Mouse (Mus musculus): ENCODE measurements around the gene Gm4869. TPM values are rescaled to one million over a fixed set of nuclear protein-coding genes. Genes with fewer than 3 reads are reported as not detected.

Gm4869 gene
- not detected in 2 replicates for polyA plus RNA-seq (2015; fragmentation: Nextera tagmentation; extraction: Ambion mirVana)

DNA sequence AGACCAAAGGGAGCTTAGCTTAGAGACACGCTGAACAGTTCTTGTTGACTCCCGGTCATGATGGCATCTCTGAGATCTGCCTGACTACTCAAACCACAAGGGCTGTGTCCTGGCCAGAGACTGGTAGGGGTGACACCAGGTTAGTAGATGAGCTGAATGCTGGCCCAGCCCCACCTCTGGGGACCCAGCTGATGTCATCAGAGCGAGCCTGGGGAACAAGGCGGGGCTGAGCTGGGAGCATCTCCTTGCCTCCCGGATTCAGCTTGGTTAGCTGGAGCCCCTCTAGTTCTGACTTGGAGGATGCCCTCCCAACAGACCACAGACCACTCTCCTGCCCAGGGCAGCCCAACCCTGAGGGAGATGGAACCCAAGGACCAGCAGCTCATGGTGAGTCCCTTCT is at the start of gene Gm4869:
Gene Gm4869 (plus strand): TSS at position 301 of the 400 bp plus-strand sequence.
- H3K27ac ChIP-seq: no peak within 1 kb of the TSS
- H3K27me3 ChIP-seq: no peaks in the 10 kb centered on the region
- no peak within 1 kb of the TSS for H3K9ac ChIP-seq
- H3K4me1 ChIP-seq: no peaks in the 10 kb centered on the region
- no peak within 1 kb of the TSS for H3K4me2 ChIP-seq
- H3K9me3 ChIP-seq: no peaks in the 10 kb centered on the region
- H3K36me3 ChIP-seq: peaks cover 52% of the 10 kb centered on the region
- H3K4me3 ChIP-seq: no peak within 1 kb of the TSS
- ATAC-seq (ENCODE audit: insufficient number of reproducible peaks, insufficient read depth, low FRiP score, low TSS enrichment, low read depth): no peak
- 96% methylated on average over 5 of the region's 5 CpGs for WGBS

GRCm38 (mm10) chr5:140396166-140396940 is 49.1 kb upstream of the Gm4869 start:
- H3K9me3 ChIP-seq: no peaks in the 10 kb centered on the region
- H3K27me3 ChIP-seq: no peaks in the 10 kb centered on the region
- WGBS: 62% methylated on average over 8 of the region's 8 CpGs
- H3K27ac ChIP-seq: no peak overlapping the region
- no peak for ATAC-seq (ENCODE audit: insufficient number of reproducible peaks, insufficient read depth, low FRiP score, low TSS enrichment, low read depth)
- H3K4me3 ChIP-seq: no peak overlapping the region
- no peak overlapping the region for H3K4me2 ChIP-seq
- H3K36me3 ChIP-seq: no peaks in the 10 kb centered on the region
- H3K4me1 ChIP-seq: no peaks in the 10 kb centered on the region
- H3K9ac ChIP-seq: no peak overlapping the region

DNA sequence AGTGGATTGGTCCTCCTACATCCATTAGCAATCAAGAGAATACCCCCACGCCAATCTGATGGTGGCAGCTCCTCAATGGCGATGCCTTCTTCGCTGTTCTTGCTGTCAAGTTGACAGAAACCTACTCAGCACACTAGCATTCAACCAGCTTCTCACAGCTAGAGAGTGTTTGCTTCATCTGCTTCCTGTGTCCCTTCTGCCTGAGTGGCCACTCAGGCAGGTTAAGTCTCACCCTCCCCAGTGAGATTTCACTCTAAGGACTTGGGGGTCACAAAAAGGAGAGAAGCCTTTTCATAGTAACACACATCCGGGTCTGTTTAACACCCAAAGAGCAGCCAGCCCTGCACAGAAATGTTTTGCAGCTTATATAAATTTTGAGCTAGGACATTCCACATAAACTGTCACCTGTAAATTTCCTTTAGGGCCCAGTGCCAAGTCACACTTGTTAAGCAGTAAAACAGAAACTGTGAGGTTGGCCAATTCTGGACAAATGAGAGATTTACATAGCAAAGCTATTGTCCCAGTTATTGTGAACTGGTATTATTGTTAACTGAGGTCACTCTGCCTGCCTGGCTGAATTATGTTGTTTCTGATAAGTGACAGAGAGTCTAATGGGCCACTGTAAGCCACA is 42.7 kb upstream of the Gm4869 start:
- no peaks in the 10 kb centered on the region; the same call in 1 of the 2 replicates for H3K9me3 ChIP-seq
- H3K4me3 ChIP-seq: no peak overlapping the region
- H3K27ac ChIP-seq: no peak overlapping the region
- no peaks in the 10 kb centered on the region for H3K36me3 ChIP-seq
- no peak overlapping the region for H3K4me2 ChIP-seq
- no peak overlapping the region for H3K9ac ChIP-seq
- no peaks in the 10 kb centered on the region for H3K27me3 ChIP-seq
- ATAC-seq (ENCODE audit: insufficient number of reproducible peaks, insufficient read depth, low FRiP score, low TSS enrichment, low read depth): no peak
- H3K4me1 ChIP-seq: peaks cover 3% of the 10 kb centered on the region; the same call in 1 of the 2 replicates
- WGBS: 85% methylated on average over 4 of the region's 4 CpGs

- Histone ChIP-seq H3K27me3 (no peaks in the 10 kb centered on the region), H3K9me3 (no peaks in the 10 kb centered on the region; the same call in 1 of the 2 replicates), H3K4me2 (no peak overlapping the region), H3K9ac (no peak overlapping the region), H3K4me3 (no peak overlapping the region), H3K36me3 (no peaks in the 10 kb centered on the region), H3K4me1 (peaks cover 3% of the 10 kb centered on the region; the same call in 1 of the 2 replicates), H3K27ac (no peak overlapping the region)
- 31% methylated on average over 6 of the region's 6 CpGs for WGBS
- no peak for ATAC-seq (ENCODE audit: insufficient number of reproducible peaks, insufficient read depth, low FRiP score, low TSS enrichment, low read depth)
Observed at GRCm38 (mm10) chr5:140405126-140405525, 40.3 kb upstream of the Gm4869 start.

DNA sequence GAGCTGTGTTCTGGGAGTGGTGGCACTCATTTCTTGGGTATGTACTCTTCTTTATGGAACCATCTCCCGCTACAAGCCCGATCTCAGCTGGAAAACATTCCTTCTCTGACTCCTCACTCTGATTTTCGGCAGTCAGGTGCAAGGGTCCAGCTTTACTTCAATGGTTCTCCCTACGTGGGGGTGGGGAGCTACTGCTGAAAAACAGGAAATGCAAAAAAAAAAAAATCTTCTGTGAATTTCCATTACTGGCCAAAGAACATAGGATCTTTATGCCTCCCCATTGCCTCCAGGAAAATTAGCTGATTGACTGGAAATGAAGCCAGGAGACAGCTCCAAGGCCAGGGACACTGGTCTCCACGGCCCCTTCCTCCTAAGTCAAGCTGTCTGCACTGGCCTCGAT is 38.8 kb upstream of the Gm4869 start:
- no peak overlapping the region for H3K27ac ChIP-seq
- 55% methylated on average over 6 of the region's 6 CpGs for WGBS
- ATAC-seq (ENCODE audit: insufficient number of reproducible peaks, insufficient read depth, low FRiP score, low TSS enrichment, low read depth): no peak
- no peaks in the 10 kb centered on the region; the same call in 1 of the 2 replicates for H3K9me3 ChIP-seq
- H3K27me3 ChIP-seq: no peaks in the 10 kb centered on the region
- H3K4me3 ChIP-seq: no peak overlapping the region
- peaks cover 3% of the 10 kb centered on the region; the same call in 1 of the 2 replicates for H3K4me1 ChIP-seq
- H3K4me2 ChIP-seq: no peak overlapping the region
- H3K36me3 ChIP-seq: no peaks in the 10 kb centered on the region
- no peak overlapping the region for H3K9ac ChIP-seq

GRCm38 (mm10) chr5:140408801-140409200 is 36.6 kb upstream of the Gm4869 start:
- H3K27me3 ChIP-seq: no peaks in the 10 kb centered on the region
- H3K4me1 ChIP-seq: peaks cover 3% of the 10 kb centered on the region; the same call in 1 of the 2 replicates
- H3K9ac ChIP-seq: no peak overlapping the region
- H3K4me2 ChIP-seq: no peak overlapping the region
- ATAC-seq (ENCODE audit: insufficient number of reproducible peaks, insufficient read depth, low FRiP score, low TSS enrichment, low read depth): no peak
- no peaks in the 10 kb centered on the region; the same call in 1 of the 2 replicates for H3K9me3 ChIP-seq
- no peak overlapping the region for H3K4me3 ChIP-seq
- no peak overlapping the region for H3K27ac ChIP-seq
- H3K36me3 ChIP-seq: no peaks in the 10 kb centered on the region

GRCm38 (mm10) chr5:140411339-140411738 is 34.1 kb upstream of the Gm4869 start:
- ATAC-seq (ENCODE audit: insufficient number of reproducible peaks, insufficient read depth, low FRiP score, low TSS enrichment, low read depth): no peak
- Histone ChIP-seq H3K4me2 (no peak overlapping the region), H3K4me1 (peaks cover 3% of the 10 kb centered on the region; the same call in 1 of the 2 replicates), H3K36me3 (no peaks in the 10 kb centered on the region), H3K27ac (no peak overlapping the region), H3K9me3 (no peaks in the 10 kb centered on the region), H3K4me3 (no peak overlapping the region), H3K27me3 (no peaks in the 10 kb centered on the region), H3K9ac (no peak overlapping the region)
- 34% methylated on average over 8 of the region's 8 CpGs for WGBS

DNA sequence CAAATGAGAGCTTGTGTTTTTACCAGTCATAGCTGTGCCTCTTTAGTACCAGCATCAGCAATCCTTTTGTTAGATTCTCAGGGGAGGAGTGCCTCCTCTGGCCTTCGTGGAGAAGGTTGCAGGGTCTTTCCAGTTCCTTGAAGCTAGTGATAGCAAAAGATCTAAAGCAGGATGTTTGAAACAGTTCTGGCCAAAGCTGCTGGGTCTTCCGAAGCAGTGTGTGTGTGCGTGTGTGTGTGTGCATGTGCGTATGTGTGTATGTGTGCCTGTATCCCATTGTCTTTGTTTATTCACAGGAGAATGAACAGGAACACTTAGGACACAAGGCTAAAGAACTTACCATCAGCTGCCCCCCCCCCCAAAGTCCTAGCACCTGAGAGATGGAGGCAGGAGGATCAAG is 30.8 kb upstream of the Gm4869 start:
- 71% methylated on average over 4 of the region's 4 CpGs for WGBS
- H3K27me3 ChIP-seq: no peaks in the 10 kb centered on the region
- H3K27ac ChIP-seq: no peak overlapping the region
- no peaks in the 10 kb centered on the region for H3K9me3 ChIP-seq
- H3K9ac ChIP-seq: no peak overlapping the region
- no peak overlapping the region for H3K4me3 ChIP-seq
- no peaks in the 10 kb centered on the region for H3K36me3 ChIP-seq
- H3K4me2 ChIP-seq: no peak overlapping the region
- ATAC-seq (ENCODE audit: insufficient number of reproducible peaks, insufficient read depth, low FRiP score, low TSS enrichment, low read depth): no peak
- H3K4me1 ChIP-seq: no peaks in the 10 kb centered on the region

GRCm38 (mm10) chr5:140418106-140418488 is 27.3 kb upstream of the Gm4869 start:
- peak overlapping the region; percentile 97 for H3K9ac ChIP-seq
- H3K27me3 ChIP-seq: no peaks in the 10 kb centered on the region
- peaks cover 24% of the 10 kb centered on the region for H3K4me1 ChIP-seq
- peak overlapping the region; percentile 84 for H3K4me2 ChIP-seq
- H3K27ac ChIP-seq: peak overlapping the region; percentile 98
- H3K36me3 ChIP-seq: peaks cover 12% of the 10 kb centered on the region
- H3K4me3 ChIP-seq: peak overlapping the region; percentile 100
- H3K9me3 ChIP-seq: no peaks in the 10 kb centered on the region
- WGBS: under 1% methylated on average over 12 of the region's 12 CpGs
- ATAC-seq (ENCODE audit: insufficient number of reproducible peaks, insufficient read depth, low FRiP score, low TSS enrichment, low read depth): no peak

GRCm38 (mm10) chr5:140418489-140419441 is 26.7 kb upstream of the Gm4869 start, which contains the start of gene Eif3b:
Eif3b (plus strand) TSS chr5:140419328.
- H3K9me3 ChIP-seq: no peaks in the 10 kb centered on the region
- no peaks in the 10 kb centered on the region for H3K27me3 ChIP-seq
- peak within 1 kb of the TSS; percentile 98 for H3K27ac ChIP-seq
- peak within 1 kb of the TSS; percentile 97 for H3K9ac ChIP-seq
- peak within 1 kb of the TSS; percentile 100 for H3K4me3 ChIP-seq
- H3K4me1 ChIP-seq: peaks cover 24% of the 10 kb centered on the region
- peak; percentile 82 for ATAC-seq (ENCODE audit: insufficient number of reproducible peaks, insufficient read depth, low FRiP score, low TSS enrichment, low read depth)
- WGBS: under 1% methylated on average over 65 of the region's 65 CpGs
- H3K4me2 ChIP-seq: peak within 1 kb of the TSS; percentile 84
- peaks cover 17% of the 10 kb centered on the region for H3K36me3 ChIP-seq

- Histone ChIP-seq H3K4me1 (peaks cover 24% of the 10 kb centered on the region), H3K27ac (peak overlapping the region; percentile 98), H3K9ac (peak overlapping the region; percentile 97), H3K27me3 (no peaks in the 10 kb centered on the region), H3K4me3 (peak overlapping the region; percentile 100), H3K4me2 (peak overlapping the region; percentile 84), H3K9me3 (no peaks in the 10 kb centered on the region), H3K36me3 (peaks cover 17% of the 10 kb centered on the region)
- under 1% methylated on average over 62 of the region's 62 CpGs for WGBS
- no peak for ATAC-seq (ENCODE audit: insufficient number of reproducible peaks, insufficient read depth, low FRiP score, low TSS enrichment, low read depth)
Observed at GRCm38 (mm10) chr5:140419442-140420080, 25.9 kb upstream of the Gm4869 start.
